Mouse (Mus musculus) megakaryocyte, embryonic 14.5 days (primary cell): Measurements from ENCODE around the gene Hcls1.

Experiments
- FLI1 ChIP-seq: IDR thresholded peaks from 2 replicates; pipeline ENCODE4 v1.6.1; 2012; ENCODE audit warnings: low read length, inconsistent platforms, mixed read lengths
- GATA1 ChIP-seq: IDR thresholded peaks from 3 replicates; pipeline ENCODE4 v1.6.1; 2012; ENCODE audit warnings: mixed read lengths, low read length, inconsistent platforms, borderline replicate concordance

GRCm38 (mm10) chr16:36920410-36920809, 14.4 kb upstream of the Hcls1 start:
- no peak for TF ChIP-seq GATA1
- no peak for TF ChIP-seq FLI1
